Mouse (Mus musculus) megakaryocyte, embryonic 14.5 days (primary cell): ENCODE results near the gene Nudt3.

Source experiments
- FLI1 ChIP-seq: IDR thresholded peaks from 2 replicates; pipeline ENCODE4 v1.6.1; 2012; ENCODE audit warnings: low read length, inconsistent platforms, mixed read lengths
- GATA1 ChIP-seq: IDR thresholded peaks from 3 replicates; pipeline ENCODE4 v1.6.1; 2012; ENCODE audit warnings: mixed read lengths, low read length, inconsistent platforms, borderline replicate concordance

DNA sequence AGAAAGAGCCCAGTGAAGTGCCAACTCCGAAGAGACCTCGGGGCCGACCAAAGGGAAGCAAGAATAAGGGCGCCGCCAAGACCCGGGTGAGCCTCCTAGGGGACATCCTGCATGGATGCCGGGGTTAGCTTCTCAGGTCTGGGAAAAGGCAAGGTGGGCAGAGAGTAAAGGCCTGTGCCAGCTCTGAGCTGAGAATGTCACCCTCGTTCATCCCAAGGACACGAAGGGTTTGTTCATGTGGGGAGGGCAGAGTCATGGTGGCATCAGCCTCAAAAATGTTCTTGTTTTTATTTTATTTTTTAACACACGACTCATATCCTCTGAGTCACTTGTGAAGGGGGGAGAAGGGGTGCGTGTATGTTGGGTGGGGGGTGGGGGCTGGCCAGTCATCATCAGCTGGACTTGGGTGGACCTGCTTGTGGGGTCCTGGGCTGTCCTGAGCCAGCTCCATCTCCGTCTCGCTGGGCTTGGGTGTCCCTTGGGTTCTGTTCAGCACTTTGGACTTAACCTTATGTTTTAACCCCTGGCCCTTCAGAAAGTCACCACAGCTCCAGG lies 62.3 kb downstream of the Nudt3 start:
- TF ChIP-seq GATA1 (no peak), FLI1 (no peak)
